9 mouse cellular contexts compared by ENCODE assay signal in the genomic region with DNA sequence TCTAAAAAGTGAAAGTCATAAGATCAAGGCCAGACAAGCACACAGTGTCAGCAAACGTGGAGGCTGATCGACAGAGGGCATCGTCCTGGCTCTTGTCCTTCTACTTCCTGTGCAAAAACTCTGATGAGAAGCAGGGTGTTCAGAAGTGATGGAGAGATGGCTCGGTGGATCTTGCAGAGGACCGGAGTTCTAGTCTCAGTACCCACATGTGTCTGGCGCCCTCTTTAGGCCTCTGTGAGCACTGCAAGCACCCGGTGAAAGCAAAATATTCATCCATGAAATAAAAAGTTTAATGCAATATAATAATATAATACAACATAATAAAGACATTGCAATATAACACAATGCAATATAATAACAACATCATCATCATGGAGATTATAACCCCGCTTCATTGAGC. TPM values are rescaled to one million over a fixed set of nuclear protein-coding genes. Genes with fewer than 3 reads are reported as not detected.
A peak's percentile ranks its signal among the peaks of the same experiment; 100 is the strongest.
DNase-seq lines count a peak whose midpoint lies in the region; ATAC-seq and TF ChIP-seq lines count a peak whose summit lies in the region.
"Had no signal": no experiment of that assay in that cellular context is flagged by ENCODE, and none has a peak within 500 bp of the region (broad histone marks: within the 10 kb centered on the region; RNA-seq: fewer than 3 reads in every experiment).

No protein-coding gene starts in this region.

- H3K27ac ChIP-seq in lung, postnatal 0 days (ENCODE audit: low read length), result no peak overlapping the region
- no peak overlapping the region for H3K27ac ChIP-seq in bone marrow, adult 2 months (ENCODE audit: control insufficient read depth, insufficient read depth, low read depth, low read length, poor library complexity)
- H3K27ac ChIP-seq in embryonic facial prominence, embryonic 11.5 days (replicated peaks; ENCODE audit: low read depth, low read length), result no peak overlapping the region

- no peak for ATAC-seq in lung, postnatal 0 days
- no peak for ATAC-seq in embryonic facial prominence, embryonic 11.5 days (replicated peaks; ENCODE audit: insufficient number of reproducible peaks, low FRiP score, low TSS enrichment, low read depth)

- H3K4me2 ChIP-seq in lung, postnatal 0 days (replicated peaks; ENCODE audit: low read depth, low read length), result no peak overlapping the region
- H3K4me2 ChIP-seq in embryonic facial prominence, embryonic 11.5 days (ENCODE audit: low read depth, low read length), result no peak overlapping the region

- no peaks in the 10 kb centered on the region for H3K4me1 ChIP-seq in lung, postnatal 0 days (ENCODE audit: insufficient read depth, low read depth, low read length)
- H3K4me1 ChIP-seq in bone marrow, adult 2 months (ENCODE audit: control insufficient read depth, insufficient read depth, low read length), result no peaks in the 10 kb centered on the region
- no peaks in the 10 kb centered on the region for H3K4me1 ChIP-seq in embryonic facial prominence, embryonic 11.5 days (ENCODE audit: control insufficient read depth, insufficient read depth, low read length)

- H3K9ac ChIP-seq in lung, postnatal 0 days (replicated peaks; ENCODE audit: low read depth), result no peak overlapping the region
- no peak overlapping the region for H3K9ac ChIP-seq in embryonic facial prominence, embryonic 11.5 days (replicated peaks; ENCODE audit: low read length)

- no peaks in the 10 kb centered on the region for H3K36me3 ChIP-seq in lung, postnatal 0 days (ENCODE audit: insufficient read depth, low read length)
- H3K36me3 ChIP-seq in embryonic facial prominence, embryonic 11.5 days (replicated peaks; ENCODE audit: control insufficient read depth, insufficient read depth, low read depth, low read length), result no peaks in the 10 kb centered on the region

- no peaks in the 10 kb centered on the region for H3K9me3 ChIP-seq in lung, postnatal 0 days (ENCODE audit: low read length)
- H3K9me3 ChIP-seq in embryonic facial prominence, embryonic 11.5 days (replicated peaks; ENCODE audit: control insufficient read depth, low read length), result no peaks in the 10 kb centered on the region

- DNase-seq in adrenal gland, postnatal 10 days, result peak; percentile 13
- no peak for DNase-seq in adrenal gland, adult 18-20 months (ENCODE audit: low spot score in 2 of 2)
- DNase-seq in lung, postnatal 0 days (ENCODE audit: low spot score), result peak; percentile 7
- DNase-seq in lung, postnatal 36 days, result no peak
- DNase-seq in embryonic facial prominence, embryonic 11.5 days (ENCODE audit: low spot score), result peak; percentile 7
- DNase-seq in Muller cell, postnatal 12 days (ENCODE audit: inconsistent ontology term), result no peak
- DNase-seq in kidney, postnatal 10 days, result no peak

- WGBS in lung, postnatal 0 days, result 39% methylated on average over 8 of the region's 8 CpGs
- WGBS in bone marrow, adult 2 months, result 45% methylated on average over 8 of the region's 8 CpGs
- 60% methylated on average over 8 of the region's 8 CpGs for WGBS in embryonic facial prominence, embryonic 11.5 days

- TF ChIP-seq POLR2A in bone marrow, adult 2 months (IDR thresholded peaks at IDR 0.05; ENCODE audit: borderline replicate concordance, control insufficient read depth, low read depth, low read length), result no peak

- TF ChIP-seq CTCF in lung, postnatal 0 days (IDR thresholded peaks at IDR 0.05), result peak; percentile 63
- TF ChIP-seq CTCF in bone marrow, adult 2 months (IDR thresholded peaks at IDR 0.05; ENCODE audit: control insufficient read depth, insufficient read depth, low read length), result peak; percentile 41

- H3K4me3 ChIP-seq in lung, postnatal 0 days (ENCODE audit: low read depth, low read length), result no peak overlapping the region
- no peak overlapping the region for H3K4me3 ChIP-seq in bone marrow, adult 2 months (replicated peaks; ENCODE audit: control insufficient read depth, low read depth, low read length)
- no peak overlapping the region for H3K4me3 ChIP-seq in embryonic facial prominence, embryonic 11.5 days (ENCODE audit: low read depth, low read length)
- H3K4me3 ChIP-seq: myocyte had no signal

- TF ChIP-seq EP300 in lung, postnatal 0 days (IDR thresholded peaks at IDR 0.05), result no peak

- no peaks in the 10 kb centered on the region for H3K27me3 ChIP-seq in lung, postnatal 0 days (replicated peaks; ENCODE audit: insufficient read depth, low read length)
- H3K27me3 ChIP-seq in embryonic facial prominence, embryonic 11.5 days (ENCODE audit: control insufficient read depth, insufficient read depth, low read length), result no peaks in the 10 kb centered on the region

RNA-seq across cellular contexts. Expression of gene Glt1d1, which starts 54.6 kb away (rescaled TPM):
- total RNA-seq in adrenal gland, postnatal 10 days (2021), result 1 to 10 TPM; 1.5 to 3.7 TPM
- under 1 TPM; 0.33 to 0.35 TPM for total RNA-seq in adrenal gland, adult 18-20 months (2021)
- 0.08 and 0.19 TPM in 2 replicates for polyA plus RNA-seq in lung, postnatal 0 days (2015; fragmentation: Nextera tagmentation; extraction: Ambion mirVana)
- 1.8 and 4.8 TPM in 2 replicates for polyA plus RNA-seq in bone marrow, adult 2 months (2011; ENCODE audit: insufficient read depth, insufficient read length, low replicate concordance, missing spikeins)
- 1.3 and 1.4 TPM in 2 replicates for polyA plus RNA-seq in embryonic facial prominence, embryonic 11.5 days (2014; fragmentation: Nextera tagmentation; extraction: Ambion mirVana)
- polyA plus RNA-seq: myocyte had no signal

RNA-seq across cellular contexts. Expression of gene Slc15a4, which starts 55.3 kb away (rescaled TPM):
- 10 to 100 TPM; 16.7 to 17.3 TPM for total RNA-seq in adrenal gland, postnatal 10 days (2021)
- total RNA-seq in adrenal gland, adult 18-20 months (2021), result 10 to 100 TPM; 28.8 to 30.9 TPM
- 19.4 and 22.1 TPM in 2 replicates for polyA plus RNA-seq in lung, postnatal 0 days (2015; fragmentation: Nextera tagmentation; extraction: Ambion mirVana)
- polyA plus RNA-seq in bone marrow, adult 2 months (2011; ENCODE audit: insufficient read depth, insufficient read length, low replicate concordance, missing spikeins), result 16.6 and 30.1 TPM in 2 replicates
- 18.7 and 19.4 TPM in 2 replicates for polyA plus RNA-seq in embryonic facial prominence, embryonic 11.5 days (2014; fragmentation: Nextera tagmentation; extraction: Ambion mirVana)

Comparison
In these comparisons a context has a peak if more than half of its experiments do, and no peak if none do; other contexts are left out.
1. DNase-seq: peak in adrenal gland, postnatal 10 days (single experiment), lung, postnatal 0 days (single experiment) and embryonic facial prominence, embryonic 11.5 days (single experiment); none in adrenal gland, adult 18-20 months (0 of 2), lung, postnatal 36 days (single experiment), Muller cell, postnatal 12 days (single experiment) and kidney, postnatal 10 days (single experiment).